Mouse (Mus musculus): Measurements from ENCODE around the gene Mthfr. TPM values are rescaled to one million over a fixed set of nuclear protein-coding genes. Genes with fewer than 3 reads are reported as not detected.
A peak's percentile ranks its signal among the peaks of the same experiment; 100 is the strongest.

Gene Mthfr
- total and polyA plus RNA-seq, 2 experiments from 2014 or later: 7.9 to 34.5 TPM

DNA sequence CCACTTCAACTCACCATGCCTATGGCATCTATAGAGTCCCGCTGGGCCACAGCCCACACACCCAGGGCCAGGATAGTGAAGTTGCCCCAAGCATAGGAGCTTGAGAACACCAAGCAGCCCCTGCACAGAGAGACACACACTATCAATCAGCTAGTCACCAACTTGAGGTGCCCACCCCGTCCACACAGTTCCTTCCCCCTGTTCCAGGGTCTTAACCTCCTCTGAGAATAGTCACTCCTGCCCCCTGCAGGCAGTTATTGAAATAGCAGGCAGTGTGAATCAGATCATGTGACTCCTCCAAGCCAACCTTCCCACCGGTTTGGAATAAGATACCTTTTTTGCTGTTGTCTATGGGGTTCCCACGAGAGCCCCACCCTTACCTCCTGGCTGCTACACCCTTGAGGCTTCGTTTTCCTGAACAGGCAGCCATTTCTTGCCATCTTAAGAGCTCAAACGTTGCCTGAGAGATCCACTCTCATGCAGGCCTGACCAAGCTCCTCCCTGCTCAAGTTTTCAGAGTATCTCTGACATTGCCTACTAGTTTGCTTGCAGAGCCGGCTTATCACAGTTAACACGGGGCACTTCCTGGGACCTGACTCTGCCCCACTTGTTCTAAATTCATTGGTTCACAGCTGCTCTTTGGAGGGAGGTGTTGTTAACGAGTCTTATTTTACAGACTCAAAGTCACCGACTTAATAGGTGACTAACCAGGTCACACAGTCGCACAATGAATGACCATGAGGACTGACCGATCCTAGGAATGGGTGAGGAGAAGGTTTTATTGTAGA lies 43.6 kb downstream of the Mthfr start:
- H3K9me3 ChIP-seq (ENCODE audit: low read length): no peaks in the 10 kb centered on the region
- peak; percentile 19; the same call in 1 of the 2 replicates for ATAC-seq
- no peak overlapping the region for H3K4me3 ChIP-seq (ENCODE audit: low read depth, low read length)
- no peak overlapping the region for H3K9ac ChIP-seq
- no peaks in the 10 kb centered on the region for H3K27me3 ChIP-seq (ENCODE audit: insufficient read depth, low read length)
- H3K4me2 ChIP-seq (ENCODE audit: low read depth): no peak overlapping the region
- no peaks in the 10 kb centered on the region for H3K4me1 ChIP-seq (ENCODE audit: insufficient read depth)
- DNase-seq: peak; percentile 59
- 54% methylated on average over 12 of the region's 12 CpGs for WGBS
- peak; percentile 73 for TF ChIP-seq CTCF (IDR thresholded peaks at IDR 0.05; ENCODE audit: low read depth)
- H3K27ac ChIP-seq (ENCODE audit: low read depth, low read length): no peak overlapping the region
- H3K36me3 ChIP-seq (ENCODE audit: insufficient read depth): no peaks in the 10 kb centered on the region

DNA sequence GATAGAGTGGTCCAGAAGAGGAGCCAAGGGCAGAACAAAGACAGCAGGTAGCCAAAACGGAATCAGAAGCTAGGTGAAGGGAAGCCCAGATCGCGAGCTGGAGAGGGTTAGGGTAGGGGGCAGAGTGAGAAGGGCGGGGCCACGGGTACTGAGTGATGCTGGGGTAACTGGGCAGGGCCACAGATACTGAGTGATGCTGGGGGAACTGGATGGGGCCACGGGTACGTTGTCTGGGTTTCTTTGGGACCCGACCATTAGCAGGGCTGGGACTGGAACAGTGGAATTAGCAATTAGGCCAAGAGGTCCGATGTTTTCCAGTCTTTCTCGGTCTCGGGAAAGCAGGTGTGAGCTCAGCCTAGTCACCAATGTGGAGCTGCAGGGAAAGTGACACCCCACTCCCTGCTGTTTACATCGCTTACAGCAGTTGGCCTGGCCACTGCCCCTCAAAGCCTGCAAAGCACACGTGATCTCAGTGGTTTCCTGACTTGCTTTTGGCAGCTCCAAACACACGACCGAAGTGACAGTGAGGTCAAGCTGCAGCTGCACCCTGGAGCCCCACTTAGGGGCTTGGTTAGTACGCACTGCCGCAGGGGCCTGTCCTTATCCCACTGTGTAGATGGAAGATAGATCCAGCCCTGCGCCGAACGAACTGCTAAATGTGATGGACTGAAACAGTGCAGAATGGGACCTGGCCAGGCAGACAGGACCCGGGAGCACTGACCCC lies 44.5 kb downstream of the Mthfr start:
- TF ChIP-seq CTCF (IDR thresholded peaks at IDR 0.05; ENCODE audit: low read depth): no peak
- 67% methylated on average over 21 of the region's 21 CpGs for WGBS
- no peak overlapping the region for H3K27ac ChIP-seq (ENCODE audit: low read depth, low read length)
- no peaks in the 10 kb centered on the region for H3K27me3 ChIP-seq (ENCODE audit: insufficient read depth, low read length)
- H3K4me3 ChIP-seq (ENCODE audit: low read depth, low read length): no peak overlapping the region
- no peaks in the 10 kb centered on the region for H3K9me3 ChIP-seq (ENCODE audit: low read length)
- no peak for ATAC-seq
- H3K36me3 ChIP-seq (ENCODE audit: insufficient read depth): no peaks in the 10 kb centered on the region
- no peak overlapping the region for H3K9ac ChIP-seq
- H3K4me2 ChIP-seq (ENCODE audit: low read depth): no peak overlapping the region
- H3K4me1 ChIP-seq (ENCODE audit: insufficient read depth): peaks cover 3% of the 10 kb centered on the region; the same call in 1 of the 2 replicates
- DNase-seq: no peak

DNA sequence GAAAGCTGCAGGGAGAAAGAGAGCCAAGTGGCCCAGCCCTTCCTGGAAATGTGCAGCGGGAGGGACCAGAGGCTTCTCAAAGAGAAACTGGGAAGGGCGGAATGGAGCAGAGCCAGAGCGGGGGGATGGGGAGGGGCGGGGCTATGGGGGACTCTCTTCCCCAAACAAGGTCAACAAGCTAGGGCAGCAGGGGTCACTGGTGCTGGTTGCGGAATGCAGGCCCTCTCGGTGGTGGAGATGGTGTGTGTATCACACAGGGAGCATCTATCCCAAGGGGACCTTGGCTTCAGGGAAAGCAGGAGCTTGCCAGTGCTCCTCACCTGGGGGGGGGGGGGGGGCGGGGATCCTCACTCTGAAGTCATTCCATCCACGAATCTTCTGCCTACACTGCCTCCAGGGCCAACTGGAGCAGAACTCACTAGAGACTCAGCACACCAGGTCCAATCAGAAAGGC lies 45.4 kb downstream of the Mthfr start:
- H3K27ac ChIP-seq (ENCODE audit: low read depth, low read length): no peak overlapping the region
- 19% methylated on average over 8 of the region's 8 CpGs for WGBS
- no peak for DNase-seq
- ATAC-seq: no peak
- no peak overlapping the region for H3K9ac ChIP-seq
- no peak overlapping the region for H3K4me2 ChIP-seq (ENCODE audit: low read depth)
- H3K4me3 ChIP-seq (ENCODE audit: low read depth, low read length): no peak overlapping the region
- no peaks in the 10 kb centered on the region for H3K9me3 ChIP-seq (ENCODE audit: low read length)
- no peaks in the 10 kb centered on the region for H3K36me3 ChIP-seq (ENCODE audit: insufficient read depth)
- no peaks in the 10 kb centered on the region for H3K27me3 ChIP-seq (ENCODE audit: insufficient read depth, low read length)
- no peak for TF ChIP-seq CTCF (IDR thresholded peaks at IDR 0.05; ENCODE audit: low read depth)
- H3K4me1 ChIP-seq (ENCODE audit: insufficient read depth): peaks cover 5% of the 10 kb centered on the region; the same call in 1 of the 2 replicates

DNA sequence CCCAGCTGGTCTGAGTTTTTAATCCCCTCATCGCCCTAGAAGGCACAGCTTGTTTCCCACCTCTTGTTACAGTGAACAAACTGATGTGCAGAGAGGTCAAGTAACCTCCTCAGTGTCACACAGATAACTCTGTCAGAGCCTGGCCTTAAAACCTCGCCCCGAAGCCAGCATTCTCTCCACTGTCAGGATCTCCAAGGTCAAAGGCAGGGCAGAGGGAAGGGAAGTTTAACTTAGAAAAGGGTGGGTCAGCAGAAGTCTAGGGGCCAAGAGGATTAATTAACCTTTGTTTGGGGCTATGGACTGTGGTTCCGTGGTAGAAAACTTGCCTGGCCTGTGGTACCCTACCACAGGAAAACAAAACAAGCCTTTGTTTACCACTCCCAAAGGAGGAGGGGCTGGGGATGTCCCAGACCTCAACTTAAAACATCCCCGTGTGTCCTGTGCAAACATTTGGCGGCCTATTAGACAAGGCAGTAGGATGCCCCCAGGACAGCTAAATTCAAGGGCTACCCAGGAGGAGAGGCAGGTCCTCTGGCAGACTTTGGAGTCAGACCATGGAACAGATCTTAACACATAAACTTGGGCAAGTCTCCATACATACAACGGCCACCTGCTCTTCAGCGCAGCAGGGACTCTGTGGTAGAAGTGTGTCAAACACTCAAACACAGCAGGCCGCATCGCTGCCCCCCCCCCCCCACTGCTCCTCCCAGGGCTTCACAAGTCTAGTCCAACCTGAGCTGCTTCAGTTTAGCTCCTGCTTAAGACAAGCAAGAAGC lies 46.4 kb downstream of the Mthfr start:
- ATAC-seq (no peak), DNase-seq (no peak)
- WGBS: 55% methylated on average over 10 of the region's 10 CpGs
- Histone ChIP-seq H3K4me3 (ENCODE audit: low read depth, low read length) (no peak overlapping the region), H3K27ac (ENCODE audit: low read depth, low read length) (no peak overlapping the region), H3K27me3 (ENCODE audit: insufficient read depth, low read length) (no peaks in the 10 kb centered on the region), H3K9ac (no peak overlapping the region), H3K4me2 (ENCODE audit: low read depth) (no peak overlapping the region), H3K9me3 (ENCODE audit: low read length) (no peaks in the 10 kb centered on the region), H3K4me1 (ENCODE audit: insufficient read depth) (peaks cover 5% of the 10 kb centered on the region; the same call in 1 of the 2 replicates), H3K36me3 (ENCODE audit: insufficient read depth) (no peaks in the 10 kb centered on the region)
- no peak for TF ChIP-seq CTCF (IDR thresholded peaks at IDR 0.05; ENCODE audit: low read depth)

DNA sequence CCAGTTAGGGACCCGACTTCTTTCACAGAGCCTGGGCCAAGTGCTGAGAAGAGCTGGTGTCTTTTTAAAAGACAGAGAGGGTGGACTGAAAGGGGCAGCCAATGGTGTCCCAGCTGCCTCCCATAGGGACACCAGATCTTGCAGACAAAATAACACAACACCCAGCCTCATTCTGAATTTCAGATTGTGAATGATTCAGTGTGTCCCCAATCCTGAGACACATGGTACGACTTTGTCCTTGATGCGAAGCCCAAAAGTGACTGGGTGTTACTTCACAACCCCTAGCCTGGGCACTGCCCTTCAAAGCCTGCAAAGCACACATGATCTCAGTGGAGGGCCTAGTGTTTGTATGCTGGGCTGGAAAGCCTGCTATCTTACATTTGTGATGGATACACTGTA lies 47.0 kb downstream of the Mthfr start:
- no peak for TF ChIP-seq CTCF (IDR thresholded peaks at IDR 0.05; ENCODE audit: low read depth)
- no peaks in the 10 kb centered on the region for H3K36me3 ChIP-seq (ENCODE audit: insufficient read depth)
- no peak overlapping the region for H3K27ac ChIP-seq (ENCODE audit: low read depth, low read length)
- H3K4me1 ChIP-seq (ENCODE audit: insufficient read depth): peaks cover 5% of the 10 kb centered on the region; the same call in 1 of the 2 replicates
- no peak overlapping the region for H3K4me3 ChIP-seq (ENCODE audit: low read depth, low read length)
- H3K27me3 ChIP-seq (ENCODE audit: insufficient read depth, low read length): no peaks in the 10 kb centered on the region
- H3K9me3 ChIP-seq (ENCODE audit: low read length): no peaks in the 10 kb centered on the region
- DNase-seq (no peak), ATAC-seq (no peak)
- WGBS: 77% methylated on average over 3 of the region's 3 CpGs
- H3K4me2 ChIP-seq (ENCODE audit: low read depth): no peak overlapping the region
- H3K9ac ChIP-seq: no peak overlapping the region

DNA sequence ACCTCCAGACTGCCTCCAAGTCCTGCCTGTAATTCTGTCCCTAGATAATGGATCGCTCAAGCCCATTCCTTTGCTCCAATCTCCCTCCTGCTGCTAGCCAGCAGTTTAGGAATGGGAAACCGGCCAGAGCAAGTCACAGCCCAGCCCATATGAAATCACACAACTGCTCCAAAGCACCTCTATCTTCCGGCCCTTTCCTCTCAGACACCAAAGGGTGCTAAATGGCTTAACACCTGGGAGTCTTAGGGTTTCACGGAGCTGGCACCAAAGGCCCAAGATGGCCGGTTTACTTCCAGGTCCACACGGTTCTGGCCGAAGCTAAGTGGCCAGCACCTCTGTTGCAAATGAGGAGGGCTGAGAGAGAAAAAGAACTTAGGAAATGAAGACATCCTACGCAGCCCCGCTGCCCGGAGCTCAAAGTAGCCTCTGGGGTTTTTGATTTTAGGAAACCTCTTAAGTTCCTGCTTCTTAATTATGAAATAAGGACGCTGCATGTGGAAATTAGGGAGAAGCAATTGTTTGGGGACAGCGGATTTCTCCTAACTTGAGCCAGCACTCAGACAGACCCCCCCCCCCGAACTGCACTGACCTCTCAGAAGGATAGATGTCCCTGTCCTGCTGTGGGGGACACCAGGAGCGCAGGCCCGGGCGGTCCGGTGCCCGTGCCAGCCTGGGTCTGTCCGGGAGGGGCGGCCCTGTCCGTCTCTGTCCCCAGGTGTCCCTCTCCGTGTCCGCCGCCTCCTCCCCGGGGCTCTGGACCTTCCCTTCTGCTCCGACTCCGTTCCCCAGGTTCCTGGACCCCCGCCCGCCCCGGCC lies 48.4 kb downstream of the Mthfr start:
- H3K27ac ChIP-seq (ENCODE audit: low read depth, low read length): peak overlapping the region; percentile 57; the same call in 1 of the 2 replicates
- H3K36me3 ChIP-seq (ENCODE audit: insufficient read depth): no peaks in the 10 kb centered on the region
- DNase-seq (no peak), ATAC-seq (peak; percentile 23)
- no peak for TF ChIP-seq CTCF (IDR thresholded peaks at IDR 0.05; ENCODE audit: low read depth)
- peak overlapping the region; percentile 46 for H3K4me3 ChIP-seq (ENCODE audit: low read depth, low read length)
- peaks cover 5% of the 10 kb centered on the region; the same call in 1 of the 2 replicates for H3K4me1 ChIP-seq (ENCODE audit: insufficient read depth)
- H3K9me3 ChIP-seq (ENCODE audit: low read length): no peaks in the 10 kb centered on the region
- H3K9ac ChIP-seq: peak overlapping the region; percentile 50
- peak overlapping the region; percentile 90 for H3K4me2 ChIP-seq (ENCODE audit: low read depth)
- WGBS: 6% methylated on average over 28 of the region's 30 CpGs
- no peaks in the 10 kb centered on the region for H3K27me3 ChIP-seq (ENCODE audit: insufficient read depth, low read length)

Data from forebrain, postnatal 0 days (tissue).